Mouse (Mus musculus) brain, adult 2 months (tissue): ENCODE measurements around the gene Slc7a4.
A peak's percentile ranks its signal among the peaks of the same experiment; 100 is the strongest.
"Not testable (repeated sequence)": the region's sequence is repeated elsewhere in the genome, so short reads cannot be mapped to it uniquely, and the experiment has no call there.

Experiments used
- DNase-seq: peaks from one replicate; pipeline ENCODE4 v3.0.0; 2011; ENCODE audit warnings: low read depth, low spot score

The Slc7a4 gene

GRCm38 (mm10) chr16:17583064-17583463 is at the start of gene Slc7a4:
Gene Slc7a4 (minus strand): TSS chr16:17583214.
- DNase-seq: peak; percentile 57

GRCm38 (mm10) chr16:17632580-17632979 is 49.6 kb upstream of the Slc7a4 start:
- peak; percentile 61 for DNase-seq

DNA sequence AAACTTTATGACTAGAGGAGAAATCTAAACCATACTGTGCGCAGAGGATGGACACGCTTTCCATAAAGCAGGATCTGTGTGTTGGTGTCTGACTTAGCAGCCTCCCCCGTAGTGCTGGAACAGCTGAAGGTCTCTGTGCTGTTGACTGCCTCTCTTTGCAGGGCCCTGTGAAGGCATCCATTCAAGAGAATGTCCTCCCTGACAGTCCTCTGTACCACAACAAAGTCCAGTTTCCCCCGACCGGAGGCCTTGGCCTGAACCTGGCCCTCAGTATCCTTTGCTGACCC is 43.2 kb upstream of the Slc7a4 start:
- DNase-seq: no peak

DNA sequence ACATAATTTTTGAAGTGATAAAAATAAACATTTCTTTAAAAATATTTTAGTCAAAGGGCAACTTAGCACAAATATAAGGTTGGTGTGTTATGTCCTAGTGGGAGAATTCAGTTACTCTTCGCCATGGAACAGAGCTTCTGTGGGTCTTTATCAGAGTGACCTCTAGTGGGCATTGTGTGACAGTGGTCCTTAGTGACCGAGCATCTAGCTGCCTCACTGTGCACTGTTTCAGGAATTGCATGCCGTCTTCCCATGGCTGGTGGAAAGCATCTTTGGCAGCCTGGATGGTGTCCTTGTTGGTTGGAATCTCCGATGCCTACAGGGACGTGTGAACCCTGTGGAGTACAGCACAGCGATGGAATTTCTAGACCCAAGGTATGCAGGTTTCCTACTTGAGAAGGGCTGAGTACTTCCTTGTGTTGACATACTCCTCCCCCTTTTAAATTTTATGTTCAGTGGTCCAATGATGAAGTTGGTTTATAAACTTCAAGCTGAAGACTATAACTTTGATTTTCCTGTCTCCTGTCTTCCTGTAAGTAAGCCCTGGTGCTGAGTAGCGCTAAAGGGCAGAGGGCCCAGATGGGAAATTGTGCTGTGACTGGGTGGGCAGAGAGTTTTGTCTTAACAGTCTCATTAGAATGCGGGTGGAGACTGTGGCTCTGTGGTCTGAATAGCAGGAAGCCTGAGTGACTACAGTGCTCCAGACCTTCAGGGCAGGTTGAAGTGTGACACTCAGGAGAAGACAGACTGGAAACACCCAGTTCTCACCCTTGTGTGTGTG is 42.7 kb upstream of the Slc7a4 start:
- peak; percentile 64 for DNase-seq

- no peak for DNase-seq
These were observed 38.9 kb upstream of the Slc7a4 start for GRCm38 (mm10) chr16:17621936-17622335.

DNA sequence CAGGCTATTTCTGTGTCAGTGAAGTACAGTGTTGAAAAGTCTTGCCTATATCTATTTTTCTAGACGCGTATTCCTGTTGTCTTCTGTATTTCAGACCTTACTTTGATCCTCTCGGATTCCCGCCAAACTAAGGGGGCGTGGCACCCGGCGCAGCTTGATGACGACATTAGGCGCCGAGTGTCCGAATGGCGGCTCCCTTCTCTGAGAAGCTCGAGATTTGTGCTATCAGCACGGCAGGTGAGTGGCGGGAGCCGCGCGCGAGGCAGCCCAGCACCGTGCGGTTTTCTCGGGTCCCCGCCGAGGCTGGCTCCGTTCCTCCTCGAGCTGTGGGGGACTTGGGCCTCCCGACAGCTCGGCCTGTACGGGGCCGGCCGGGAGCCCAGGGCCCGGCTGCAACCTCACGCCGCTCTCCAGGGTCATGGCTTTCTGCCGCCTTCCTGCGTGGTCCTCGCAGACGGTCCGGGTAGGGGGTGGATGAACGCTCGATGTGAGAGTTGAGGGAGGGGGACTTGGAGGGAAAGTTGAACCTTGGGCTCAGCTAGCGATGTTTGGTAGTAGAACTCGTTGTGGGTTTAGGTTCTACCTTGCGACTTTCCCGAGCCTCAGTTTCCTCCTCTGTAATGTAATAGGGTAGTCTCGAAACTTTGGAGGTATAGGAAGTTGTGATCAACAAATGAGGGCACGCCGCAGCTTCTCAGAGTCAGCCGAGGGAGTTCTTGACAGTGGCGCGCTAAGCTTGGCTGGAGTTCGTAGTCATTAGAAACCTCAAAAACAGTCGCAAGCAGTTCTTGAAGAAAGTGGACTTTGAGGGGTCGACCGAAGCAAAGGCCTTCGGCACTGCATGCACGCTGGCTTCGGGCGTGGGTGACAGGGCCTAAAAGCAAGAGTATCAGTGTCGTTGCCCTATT is 36.4 kb upstream of the Slc7a4 start, which contains the start of gene Smpd4:
Smpd4 (plus strand) TSS at position 157 of the 908 bp plus-strand sequence.
- DNase-seq: peak; percentile 84

DNA sequence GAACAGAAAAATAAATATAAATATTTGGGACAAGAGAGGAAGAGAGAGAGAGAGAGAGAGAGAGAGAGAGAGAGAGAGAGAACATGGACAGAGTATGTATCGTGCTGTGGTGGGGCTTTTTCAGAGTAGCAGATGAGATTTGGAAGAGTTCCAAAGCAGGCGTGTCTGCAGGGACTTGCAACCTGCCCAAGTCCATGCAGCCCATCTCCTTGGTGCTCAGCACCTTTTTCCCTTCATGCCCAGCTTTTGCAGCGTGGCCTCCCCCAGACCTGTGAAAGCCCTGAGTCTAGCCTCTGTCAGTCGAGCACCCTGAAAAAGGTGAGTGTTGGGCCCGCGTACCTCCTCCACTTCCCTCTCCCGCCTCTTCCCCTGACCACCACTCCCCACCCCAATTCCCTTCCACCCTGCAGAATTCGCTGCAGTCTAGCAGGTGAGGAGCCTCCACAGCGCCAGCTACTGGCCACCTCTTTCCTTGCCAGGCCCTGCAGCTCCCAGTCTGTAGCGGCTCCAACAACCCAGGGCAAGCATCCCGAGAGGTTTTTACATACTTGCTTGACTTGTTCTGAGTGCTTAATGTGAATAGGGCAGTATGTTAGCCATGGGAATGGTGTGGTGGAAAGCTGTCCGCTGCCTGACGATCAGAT is 35.0 kb upstream of the Slc7a4 start:
- peak; percentile 79 for DNase-seq

DNA sequence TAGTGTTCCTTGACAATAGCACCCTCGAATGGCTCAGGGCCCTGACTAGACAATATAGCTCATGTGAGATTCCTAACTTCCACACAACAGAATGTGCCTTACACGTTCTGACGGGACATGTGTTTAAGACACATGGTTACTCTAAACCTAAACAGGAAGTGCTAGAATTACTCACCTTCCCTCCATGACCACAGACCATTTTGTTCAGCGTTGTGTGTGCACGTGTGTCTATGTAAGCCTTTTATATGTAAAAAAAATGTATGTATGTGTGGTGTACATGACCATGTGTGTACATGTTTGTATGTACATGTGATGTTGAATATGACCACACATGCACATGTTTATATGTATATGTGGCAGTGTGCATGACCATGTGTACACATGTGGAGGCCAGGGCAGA is 33.2 kb upstream of the Slc7a4 start:
- DNase-seq: no peak

GRCm38 (mm10) chr16:17614740-17615139 is 31.7 kb upstream of the Slc7a4 start:
- DNase-seq: not testable (repeated sequence)

- peak; percentile 83 for DNase-seq
These were observed 28.4 kb upstream of the Slc7a4 start for GRCm38 (mm10) chr16:17611383-17611782.

GRCm38 (mm10) chr16:17605684-17606083 is 22.7 kb upstream of the Slc7a4 start:
- DNase-seq: peak; percentile 80

DNA sequence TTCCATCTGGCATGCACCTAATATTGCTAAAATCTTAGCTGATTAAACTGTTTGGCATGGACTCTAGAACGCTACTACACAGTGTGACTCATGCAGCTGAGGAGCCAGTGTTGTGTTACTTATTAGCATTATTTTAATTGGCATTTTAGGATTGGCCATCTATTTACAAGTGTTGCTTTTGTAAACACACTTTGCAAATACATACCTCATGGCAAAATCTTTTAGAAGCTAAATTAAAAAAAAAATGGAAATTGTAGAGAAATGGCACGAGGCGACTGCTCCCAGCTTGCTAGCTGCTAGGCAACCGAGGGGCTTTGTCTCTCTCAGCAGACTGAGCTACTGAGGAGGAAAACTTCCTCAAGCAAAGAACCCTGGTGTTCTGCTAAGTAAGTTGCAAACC is 21.9 kb upstream of the Slc7a4 start:
- DNase-seq: peak; percentile 20

DNA sequence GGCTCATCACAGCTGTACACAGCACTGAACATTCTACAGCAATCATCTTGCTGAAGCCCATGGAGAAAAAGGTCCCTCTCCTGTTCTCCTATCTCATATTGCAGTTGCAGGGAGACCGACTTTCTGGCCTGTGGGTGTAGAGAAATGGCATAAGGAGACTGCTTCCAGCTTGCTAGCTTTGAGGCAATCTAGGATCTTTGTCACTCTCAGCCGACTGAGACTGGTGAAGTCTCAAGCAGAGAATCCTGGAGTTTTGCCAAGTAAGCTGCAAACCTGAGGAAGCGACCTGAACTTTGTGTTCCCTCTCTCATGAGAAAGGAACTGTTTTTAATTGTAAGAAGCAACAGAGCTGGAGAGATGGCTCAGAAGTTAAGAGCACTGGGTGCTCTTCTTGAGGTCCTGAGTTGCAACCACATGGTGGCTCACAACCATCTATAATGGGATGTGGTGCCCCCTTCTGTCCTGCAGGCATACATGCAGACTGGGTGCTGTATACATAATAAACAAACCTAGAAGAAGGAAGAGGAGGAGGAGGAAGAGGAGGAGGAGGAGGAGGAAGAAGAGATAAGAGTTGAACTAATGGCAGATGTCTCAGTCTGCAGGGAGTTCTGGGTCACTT is 18.0 kb upstream of the Slc7a4 start:
- DNase-seq: peak; percentile 53

DNA sequence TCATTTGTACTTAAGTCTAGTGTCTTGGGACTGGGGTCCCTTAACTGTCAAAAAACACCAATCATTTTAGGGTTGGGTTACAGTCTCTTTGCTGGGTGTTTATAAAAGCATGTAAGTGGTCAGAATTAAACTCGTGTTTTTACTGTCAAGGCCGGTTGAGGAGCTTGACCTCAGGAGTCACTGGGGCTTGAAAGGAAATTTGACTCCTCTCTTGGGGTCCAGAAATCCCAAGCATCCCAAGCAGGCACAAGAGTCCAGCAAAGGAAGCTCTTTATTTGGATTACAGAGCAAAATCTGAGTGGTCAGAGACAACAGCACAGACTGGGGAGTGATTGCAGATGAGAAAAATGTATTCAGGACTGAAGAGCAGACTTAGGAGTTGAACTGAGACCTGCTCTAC is 7.7 kb upstream of the Slc7a4 start:
- DNase-seq: no peak

- DNase-seq: no peak
These were observed 1.5 kb upstream of the Slc7a4 start for GRCm38 (mm10) chr16:17584555-17584954.

GRCm38 (mm10) chr16:17576825-17577215 is 6.2 kb downstream of the Slc7a4 start:
- DNase-seq: no peak

DNA sequence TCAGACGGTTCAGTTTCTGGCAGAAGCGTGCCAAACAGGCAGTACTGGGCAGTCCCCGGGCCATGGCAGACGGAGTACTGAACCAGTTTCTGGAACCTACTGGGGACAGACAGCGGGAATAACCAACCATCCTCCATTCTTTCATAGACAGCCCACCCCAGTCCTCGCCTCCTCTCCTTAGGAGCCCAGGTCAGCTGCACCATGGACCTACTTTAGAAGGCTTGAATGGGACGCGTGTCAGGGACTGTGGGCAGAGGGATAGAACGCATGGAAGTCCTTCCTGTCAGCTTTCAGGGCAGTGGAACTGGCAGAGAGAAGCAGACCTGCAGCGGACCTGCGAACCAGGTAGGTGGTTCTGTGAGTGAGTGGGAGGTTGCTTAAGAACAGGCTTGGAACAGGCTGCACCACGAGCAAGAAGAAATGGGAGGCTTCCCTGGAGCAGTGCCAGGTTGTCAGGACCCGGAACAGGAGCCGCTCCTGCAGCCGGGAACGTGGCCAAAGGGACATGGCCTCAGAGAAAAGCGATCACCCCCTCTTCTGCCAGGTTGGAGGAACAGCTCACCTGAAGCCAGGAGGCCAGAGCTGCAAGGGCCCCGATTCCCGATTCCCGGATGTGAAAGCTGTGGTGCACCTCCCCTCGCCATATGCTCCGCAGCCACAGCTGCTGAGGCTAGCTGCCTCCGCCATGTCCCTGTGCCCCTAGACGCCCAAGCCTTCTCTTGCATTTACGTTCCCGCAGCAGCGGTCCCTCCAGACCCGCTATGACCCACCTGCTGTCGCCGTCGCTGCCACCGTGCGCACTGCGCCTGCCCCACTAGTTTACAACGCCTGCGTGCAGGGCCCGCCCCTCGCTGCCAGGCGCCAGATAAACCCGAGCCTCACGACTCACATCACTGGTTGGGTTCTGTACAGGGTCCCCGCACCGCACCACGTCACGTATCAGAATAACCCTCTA is 6.9 kb downstream of the Slc7a4 start:
- peak; percentile 90 for DNase-seq

- DNase-seq: no peak
These were observed 16.8 kb downstream of the Slc7a4 start for GRCm38 (mm10) chr16:17566186-17566585.

- no peak for DNase-seq
These were observed 18.2 kb downstream of the Slc7a4 start for GRCm38 (mm10) chr16:17564771-17565170.

- peak; percentile 93 for DNase-seq
These were observed 18.8 kb downstream of the Slc7a4 start for GRCm38 (mm10) chr16:17564221-17564620.

DNA sequence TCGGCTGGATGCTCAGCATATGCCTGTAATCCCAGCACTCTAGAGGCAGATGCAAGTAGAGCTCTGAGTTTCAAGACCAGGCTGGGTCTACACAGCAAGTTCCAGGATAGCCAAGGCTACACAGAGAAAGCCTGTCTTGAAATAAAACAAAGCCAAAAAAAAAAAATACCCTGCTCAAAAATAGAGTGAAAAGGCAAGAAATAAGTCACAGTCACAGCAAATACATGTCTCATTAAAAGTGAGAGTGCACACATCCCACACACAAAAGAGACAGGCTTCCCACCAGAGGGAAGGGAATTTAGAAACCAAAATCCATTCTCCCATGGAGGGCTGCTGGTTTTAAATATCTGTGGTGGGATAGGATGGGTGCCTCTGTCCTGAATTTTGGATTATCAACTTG is 19.4 kb downstream of the Slc7a4 start:
- DNase-seq: peak; percentile 70
